ENCODE assay signal across 8 mouse cellular contexts in genomic region chr3:30514051-30514754, GRCm38 (mm10). TPM values are rescaled to one million over a fixed set of nuclear protein-coding genes. Genes with fewer than 3 reads are reported as not detected.
DNase-seq lines count a peak whose midpoint lies in the region; ATAC-seq and TF ChIP-seq lines count a peak whose summit lies in the region.

No protein-coding gene starts in this region.

- H3K4me3 ChIP-seq in layer of hippocampus, adult 2 months: peak overlapping the region; percentile 31
- peak overlapping the region; percentile 43 for H3K4me3 ChIP-seq in embryonic facial prominence, embryonic 14.5 days (ENCODE audit: low read depth, low read length)
- peak overlapping the region; percentile 37 for H3K4me3 ChIP-seq in hindbrain, embryonic 13.5 days
- H3K4me3 ChIP-seq in liver, adult 2 months (ENCODE audit: insufficient read depth, low read depth, low read length): peak overlapping the region; percentile 12; the same call in 1 of the 2 replicates
- H3K4me3 ChIP-seq in neural tube, embryonic 15.5 days (replicated peaks): peak overlapping the region; percentile 30

- peak overlapping the region; percentile 73 for H3K4me2 ChIP-seq in embryonic facial prominence, embryonic 14.5 days (ENCODE audit: low read depth, low read length)
- H3K4me2 ChIP-seq in hindbrain, embryonic 13.5 days: peak overlapping the region; percentile 58
- H3K4me2 ChIP-seq in neural tube, embryonic 15.5 days: peak overlapping the region; percentile 53

- TF ChIP-seq CTCF in layer of hippocampus, adult 2 months (conservative IDR thresholded peaks at IDR 0.05): no peak
- no peak for TF ChIP-seq CTCF in liver, adult 2 months (IDR thresholded peaks at IDR 0.05; ENCODE audit: low read depth, low read length)

- no peaks in the 10 kb centered on the region for H3K79me2 ChIP-seq in liver, adult 2 months (ENCODE audit: control insufficient read depth, insufficient read depth, low read length)

- TF ChIP-seq POLR2A in liver, adult 2 months (IDR thresholded peaks at IDR 0.05; ENCODE audit: extremely low read depth, insufficient read depth, low read length): no peak

- DNase-seq in layer of hippocampus, adult 2 months (ENCODE audit: low spot score in 2 of 2): no peak
- DNase-seq in layer of hippocampus, adult 9-11 months: no peak
- no peak for DNase-seq in embryonic facial prominence, embryonic 14.5 days (ENCODE audit: low spot score)
- DNase-seq in liver, adult 2 months (ENCODE audit: extremely low read depth, low read depth, low spot score): no peak
- no peak for DNase-seq in adipocyte (ENCODE audit: low spot score)
- no peak for DNase-seq in layer of hippocampus, adult 8-10 months (ENCODE audit: low spot score in 2 of 2)

- H3K27ac ChIP-seq in layer of hippocampus, adult 2 months: no peak overlapping the region
- peak overlapping the region; percentile 45; the same call in 1 of the 2 replicates for H3K27ac ChIP-seq in embryonic facial prominence, embryonic 14.5 days (replicated peaks; ENCODE audit: low read depth, low read length)
- H3K27ac ChIP-seq in hindbrain, embryonic 13.5 days: peak overlapping the region; percentile 76
- H3K27ac ChIP-seq in liver, adult 2 months (replicated peaks; ENCODE audit: insufficient read depth, low read depth, low read length): no peak overlapping the region
- H3K27ac ChIP-seq in neural tube, embryonic 15.5 days (replicated peaks): no peak overlapping the region

- ATAC-seq in embryonic facial prominence, embryonic 14.5 days (ENCODE audit: low read depth): no peak
- 0 out of 2 replicates have a peak, but pooled peaks have one; percentile 38 for ATAC-seq in hindbrain, embryonic 13.5 days (ENCODE audit: low FRiP score)
- no peak for ATAC-seq in neural tube, embryonic 15.5 days (ENCODE audit: low FRiP score)

- H3K36me3 ChIP-seq in embryonic facial prominence, embryonic 14.5 days (ENCODE audit: control insufficient read depth, insufficient read depth, low read length): no peaks in the 10 kb centered on the region
- no peaks in the 10 kb centered on the region for H3K36me3 ChIP-seq in hindbrain, embryonic 13.5 days
- H3K36me3 ChIP-seq in liver, adult 2 months (ENCODE audit: control insufficient read depth, insufficient read depth, low read length): no peaks in the 10 kb centered on the region
- H3K36me3 ChIP-seq in neural tube, embryonic 15.5 days: no peaks in the 10 kb centered on the region

- H3K4me1 ChIP-seq in embryonic facial prominence, embryonic 14.5 days (ENCODE audit: control insufficient read depth, insufficient read depth, low read length): 0 out of 2 replicates have a peak, but pooled peaks cover 3% of the 10 kb centered on the region
- H3K4me1 ChIP-seq in hindbrain, embryonic 13.5 days (replicated peaks): peaks cover 36% of the 10 kb centered on the region
- H3K4me1 ChIP-seq in liver, adult 2 months (ENCODE audit: control insufficient read depth, insufficient read depth, low read length): no peaks in the 10 kb centered on the region
- H3K4me1 ChIP-seq in neural tube, embryonic 15.5 days: peaks cover 24% of the 10 kb centered on the region

- H3K27me3 ChIP-seq in embryonic facial prominence, embryonic 14.5 days (replicated peaks; ENCODE audit: control insufficient read depth, insufficient read depth, low read length): peaks cover 80% of the 10 kb centered on the region
- H3K27me3 ChIP-seq in hindbrain, embryonic 13.5 days: peaks cover 86% of the 10 kb centered on the region
- H3K27me3 ChIP-seq in liver, adult 2 months (ENCODE audit: control insufficient read depth, insufficient read depth, low read length): peaks cover 26% of the 10 kb centered on the region
- peaks cover 59% of the 10 kb centered on the region for H3K27me3 ChIP-seq in neural tube, embryonic 15.5 days (replicated peaks)

- WGBS in embryonic facial prominence, embryonic 14.5 days: under 1% methylated on average over 51 of the region's 52 CpGs
- WGBS in hindbrain, embryonic 13.5 days: under 1% methylated on average over 52 of the region's 52 CpGs
- 2% methylated on average over 52 of the region's 52 CpGs for WGBS in liver, adult 2 months
- under 1% methylated on average over 52 of the region's 52 CpGs for WGBS in neural tube, embryonic 15.5 days

- H3K9me3 ChIP-seq in embryonic facial prominence, embryonic 14.5 days (ENCODE audit: control insufficient read depth, low read length): no peaks in the 10 kb centered on the region
- no peaks in the 10 kb centered on the region for H3K9me3 ChIP-seq in hindbrain, embryonic 13.5 days
- no peaks in the 10 kb centered on the region for H3K9me3 ChIP-seq in neural tube, embryonic 15.5 days (replicated peaks)

- H3K9ac ChIP-seq in embryonic facial prominence, embryonic 14.5 days (ENCODE audit: low read depth, low read length): peak overlapping the region; percentile 59
- peak overlapping the region; percentile 60 for H3K9ac ChIP-seq in hindbrain, embryonic 13.5 days
- H3K9ac ChIP-seq in liver, adult 2 months (ENCODE audit: low read depth, low read length): no peak overlapping the region
- H3K9ac ChIP-seq in neural tube, embryonic 15.5 days (replicated peaks): no peak overlapping the region

RNA-seq across cellular contexts. Expression of gene Mecom, which starts 33.6 kb away (rescaled TPM):
- 1 to 10 TPM; 3.3 to 3.5 TPM for total RNA-seq in layer of hippocampus, adult 2 months (2021)
- polyA plus RNA-seq in embryonic facial prominence, embryonic 14.5 days (2014; fragmentation: Nextera tagmentation; extraction: Ambion mirVana): 13.0 and 18.9 TPM in 2 replicates
- polyA plus RNA-seq in hindbrain, embryonic 13.5 days (2015; fragmentation: Nextera tagmentation; extraction: Ambion mirVana): 12.3 and 18.4 TPM in 2 replicates
- 1.4 and 3.0 TPM in 2 replicates for total RNA-seq in liver, adult 2 months (2014; rRNA removed)
- polyA plus RNA-seq in liver, adult 2 months (2012; rRNA removed): 0.26 and 0.39 TPM in 2 replicates
- polyA plus RNA-seq in neural tube, embryonic 15.5 days (2015; fragmentation: Nextera tagmentation; extraction: Ambion mirVana): 5.2 and 5.5 TPM in 2 replicates
- 1 to 10 TPM; 2.2 to 5.5 (median 4.5) TPM for total RNA-seq in layer of hippocampus, adult 8-10 months (2022)

Comparison
In these comparisons a context has a peak if more than half of its experiments do, and no peak if none do; other contexts are left out.
1. H3K27ac ChIP-seq: peak in embryonic facial prominence, embryonic 14.5 days (single experiment) and hindbrain, embryonic 13.5 days (single experiment); none in layer of hippocampus, adult 2 months (single experiment), liver, adult 2 months (single experiment) and neural tube, embryonic 15.5 days (single experiment).
2. H3K9ac ChIP-seq: peak in embryonic facial prominence, embryonic 14.5 days (single experiment) and hindbrain, embryonic 13.5 days (single experiment); none in liver, adult 2 months (single experiment) and neural tube, embryonic 15.5 days (single experiment).
3. Peak in every context shown above with its lines, with median percentiles within 50 percentile points of each other: H3K4me3 ChIP-seq and H3K4me2 ChIP-seq.